Mouse (Mus musculus): ENCODE data around the gene Paics.
"Not testable (repeated sequence)": the region's sequence is repeated elsewhere in the genome, so short reads cannot be mapped to it uniquely, and the experiment has no call there.

The Paics gene

DNA sequence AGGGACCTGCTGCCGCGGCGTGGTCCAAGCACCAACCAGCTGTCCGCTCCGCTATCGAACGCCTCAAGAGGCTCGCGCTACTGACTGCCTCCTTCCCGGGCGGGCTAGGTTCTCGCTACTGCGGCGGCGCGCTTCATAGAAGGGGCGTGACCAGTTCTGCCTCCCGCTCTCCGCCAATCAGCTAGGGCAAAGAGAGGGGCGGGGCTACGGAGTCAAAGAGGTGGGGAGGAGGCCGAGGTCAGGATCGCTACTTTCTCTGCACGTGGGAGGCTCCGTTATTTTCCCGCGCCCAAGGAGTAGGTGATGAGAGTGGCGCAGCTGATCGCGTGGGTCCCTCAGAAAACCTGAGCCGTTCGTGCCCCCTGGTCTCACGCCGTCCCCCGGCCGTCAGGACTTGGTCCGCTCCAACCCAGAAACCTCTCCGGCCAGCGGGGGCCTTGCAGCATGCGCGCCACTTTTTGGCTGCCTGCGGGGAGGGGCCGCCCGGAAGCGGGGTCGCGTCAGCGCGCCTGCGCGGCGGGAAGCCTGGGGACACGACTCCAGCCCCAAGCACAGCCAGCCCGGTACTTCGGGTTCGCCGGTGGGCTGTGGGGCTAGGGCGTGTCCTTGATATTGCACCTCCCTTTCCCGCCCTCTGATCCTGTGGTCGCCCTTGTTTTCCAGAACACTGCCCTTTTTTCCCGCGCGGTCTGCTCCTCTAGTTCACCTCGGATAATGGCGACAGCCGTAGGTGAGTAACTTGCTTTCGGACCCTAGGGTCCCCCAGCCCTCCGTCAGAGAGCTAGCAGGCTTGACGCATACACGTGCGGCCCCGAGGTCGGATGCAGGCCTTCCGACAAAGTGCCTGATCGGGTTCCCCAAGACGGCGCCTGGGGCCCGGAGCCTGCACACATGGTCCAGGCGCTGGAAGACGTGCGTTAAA, at the start of gene Paics, which contains the start of gene Ppat:
TSS of gene Paics (plus strand) at position 202 of the 922 bp plus-strand sequence.
TSS of gene Ppat (minus strand) at position 473 of the 922 bp plus-strand sequence.
- DNase-seq (ENCODE audit: low spot score): peak; percentile 97

- no peak for DNase-seq (ENCODE audit: low spot score)
Measured at GRCm38 (mm10) chr5:76902131-76902530, 49.0 kb upstream of the Paics start.

- DNase-seq (ENCODE audit: low spot score): no peak
Measured at GRCm38 (mm10) chr5:76904713-76905404, 46.2 kb upstream of the Paics start.

DNA sequence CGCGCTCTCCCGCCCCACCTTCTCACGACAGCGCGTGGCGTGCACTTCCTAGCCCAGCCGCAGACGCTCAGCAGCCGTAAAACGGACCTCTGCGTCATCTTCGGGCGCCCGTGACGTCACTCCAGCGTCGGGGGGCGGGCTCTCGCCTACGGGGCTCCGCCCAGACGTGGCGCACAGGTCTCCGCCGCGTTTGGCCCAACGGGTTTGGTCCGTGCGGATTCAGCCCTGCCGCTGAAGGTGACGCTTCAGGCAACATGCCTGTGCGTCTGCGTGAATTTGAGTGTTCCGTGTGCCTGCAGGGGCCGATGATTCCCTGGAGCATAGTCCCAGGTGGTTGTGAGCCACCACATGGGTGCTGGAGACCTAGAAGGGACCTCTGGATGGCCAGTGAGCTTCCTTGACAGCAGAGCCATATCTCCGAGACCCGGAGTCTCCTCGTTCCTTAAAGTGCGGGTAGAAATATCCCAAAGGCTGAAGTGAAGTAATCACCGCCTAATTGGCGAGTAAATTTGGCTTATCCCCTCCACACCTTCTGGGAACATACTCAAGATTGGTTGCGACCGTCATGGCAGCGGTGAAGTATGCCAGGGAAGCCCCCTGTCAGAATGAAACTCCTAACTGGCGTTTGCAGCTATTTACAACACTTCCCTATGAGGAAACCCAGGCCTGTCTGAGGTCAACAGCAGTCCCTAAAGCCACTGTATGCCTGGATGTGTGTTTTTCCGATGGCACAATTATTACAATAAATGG, 45.5 kb upstream of the Paics start, which contains the start of gene Aasdh:
TSS of gene Aasdh (minus strand) at position 110 of the 750 bp plus-strand sequence.
- peak; percentile 94 for DNase-seq (ENCODE audit: low spot score)

DNA sequence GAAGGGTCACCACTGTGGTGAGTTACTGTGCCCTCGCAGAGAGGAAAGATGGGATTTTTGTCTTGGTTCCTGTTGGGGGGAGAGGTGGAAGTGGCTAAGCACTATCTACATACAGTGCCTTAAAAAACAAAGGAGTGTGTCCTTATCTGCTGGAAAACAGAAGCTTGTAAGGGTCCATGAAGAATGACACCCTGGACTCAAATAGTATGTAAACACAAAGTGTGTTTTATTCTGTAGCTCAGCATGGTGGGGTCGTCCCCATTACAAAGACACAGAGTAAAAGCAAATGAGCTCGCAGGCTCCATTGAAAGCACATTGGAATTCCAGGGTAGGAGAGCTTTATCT, 45.0 kb upstream of the Paics start:
- no peak for DNase-seq (ENCODE audit: low spot score)

DNA sequence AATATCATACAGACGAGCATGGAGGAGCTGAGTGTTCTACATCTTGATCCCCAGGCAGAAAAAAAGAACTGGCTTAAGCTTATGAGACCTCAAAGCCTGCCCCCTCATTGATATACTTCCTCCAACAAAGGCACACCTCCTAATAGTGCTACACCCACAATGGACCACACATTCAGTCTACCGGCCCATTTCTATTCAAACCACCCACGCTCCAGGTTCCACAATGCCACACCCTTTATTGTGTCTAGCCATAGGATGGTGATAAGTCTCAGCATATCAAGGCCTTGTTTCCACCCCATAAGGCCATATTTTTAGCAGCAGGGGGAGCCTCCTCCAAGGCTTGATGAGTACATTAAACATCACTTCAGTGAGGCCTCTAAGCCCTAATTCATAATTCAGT, 40.3 kb upstream of the Paics start:
- no peak for DNase-seq (ENCODE audit: low spot score)

GRCm38 (mm10) chr5:76912522-76912921, 38.6 kb upstream of the Paics start:
- not testable (repeated sequence) for DNase-seq (ENCODE audit: low spot score)

- DNase-seq (ENCODE audit: low spot score): no peak
Measured at GRCm38 (mm10) chr5:76922833-76923232, 28.3 kb upstream of the Paics start.

DNA sequence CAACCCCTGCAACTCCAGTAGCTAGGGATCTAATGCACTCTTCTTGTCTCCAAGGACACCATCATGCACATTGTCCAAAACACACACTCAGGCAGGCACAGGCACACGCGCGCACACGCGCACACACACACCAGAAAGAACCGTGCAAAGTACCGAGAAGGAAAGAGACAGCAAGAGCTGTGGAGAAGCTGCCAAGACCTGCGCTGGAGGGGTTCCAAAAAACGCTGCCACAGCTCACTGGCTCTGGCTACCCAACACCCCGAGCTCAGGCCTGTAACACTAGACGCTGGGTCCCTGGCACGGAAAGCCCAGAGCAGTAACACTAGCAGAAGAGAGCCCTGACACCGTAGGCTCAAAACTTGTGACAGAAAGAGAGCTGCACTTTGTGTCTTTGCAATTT, 27.7 kb upstream of the Paics start:
- peak; percentile 38 for DNase-seq (ENCODE audit: low spot score)

- no peak for DNase-seq (ENCODE audit: low spot score)
Measured at GRCm38 (mm10) chr5:76924296-76924695, 26.8 kb upstream of the Paics start.

DNA sequence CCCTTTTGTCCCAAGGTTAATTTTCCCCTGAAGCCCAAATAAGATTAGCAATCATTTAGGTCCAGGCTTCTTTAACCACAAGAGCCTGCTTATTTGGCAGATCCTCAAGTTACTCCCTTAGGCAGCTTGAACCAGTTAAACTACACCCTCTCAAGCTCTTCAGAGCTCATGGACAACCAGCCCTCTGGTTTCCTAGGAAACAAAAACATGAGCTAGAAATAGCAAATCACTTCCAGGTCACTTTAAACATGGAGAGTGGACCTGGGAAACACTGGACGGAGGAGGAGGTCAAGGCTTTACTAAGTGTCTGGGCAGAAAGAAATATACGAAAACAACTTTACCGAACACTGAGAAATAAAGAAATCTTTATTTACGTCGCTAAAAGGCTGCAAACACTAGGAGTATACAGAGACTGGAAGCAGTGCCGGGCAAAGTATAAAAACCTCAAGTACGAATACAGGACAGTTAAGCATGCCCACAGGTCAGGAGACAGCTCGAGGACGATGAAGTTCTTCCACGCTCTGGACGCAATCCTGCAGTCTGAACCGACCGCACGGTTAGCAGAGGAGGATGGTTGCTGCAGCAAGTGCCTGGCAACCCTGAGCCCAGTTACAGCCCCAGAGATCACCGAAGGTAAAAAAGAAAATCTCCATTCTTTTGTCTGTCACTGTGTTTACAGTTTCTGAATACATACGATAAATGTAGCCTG, 22.8 kb upstream of the Paics start:
- DNase-seq (ENCODE audit: low spot score): peak; percentile 37

DNA sequence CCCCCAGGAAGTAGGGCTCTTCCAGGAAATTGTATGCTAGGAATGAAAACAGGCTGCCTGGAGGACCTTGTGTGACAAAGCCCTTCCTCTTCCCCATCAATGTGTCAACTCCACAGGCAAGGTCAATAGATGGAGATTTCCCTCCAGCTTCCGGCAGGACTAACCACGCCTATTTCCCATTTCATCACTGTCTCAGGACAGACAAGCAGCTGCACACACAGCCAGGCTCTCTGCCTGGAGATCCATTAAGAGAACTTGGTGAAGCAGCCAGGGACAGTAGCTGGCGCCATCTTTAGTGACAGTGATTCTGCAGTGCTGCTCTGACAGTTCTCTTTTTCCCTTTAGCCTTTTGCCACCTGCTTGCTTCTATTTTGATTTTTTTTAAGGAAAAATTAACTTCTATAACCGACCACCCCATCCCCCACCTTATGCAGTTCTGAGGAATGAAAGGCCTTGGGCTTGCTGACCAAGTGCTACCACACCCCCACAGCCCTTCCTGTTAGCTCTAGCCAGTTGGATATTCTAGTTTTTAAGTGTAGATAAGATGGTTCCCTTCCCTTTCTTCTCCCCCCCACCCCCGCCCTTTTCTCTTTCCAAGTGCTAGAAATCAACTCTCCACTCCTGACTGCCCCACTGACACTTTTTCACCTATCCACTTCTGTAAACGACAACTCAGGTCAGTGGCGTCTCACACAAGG, 21.8 kb upstream of the Paics start:
- no peak for DNase-seq (ENCODE audit: low spot score)

DNA sequence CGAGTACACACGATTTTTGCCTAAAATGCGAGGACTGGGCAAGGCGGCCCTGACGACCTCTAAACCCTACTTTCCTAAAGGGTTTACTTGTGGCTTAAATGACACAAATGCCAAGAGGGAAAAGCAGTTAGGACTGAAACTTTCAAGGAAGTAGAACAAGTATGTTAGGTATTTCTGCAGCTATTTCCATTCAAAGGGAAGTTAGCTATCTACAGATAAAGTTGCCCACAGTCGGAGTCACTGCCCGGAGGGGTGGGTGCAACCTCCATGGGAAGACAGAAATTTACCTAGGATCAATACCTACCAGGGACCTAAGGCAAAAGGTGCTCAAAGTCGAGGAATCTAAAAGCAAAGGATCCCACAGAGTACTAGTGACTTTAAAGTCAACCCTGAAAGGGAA, 11.4 kb upstream of the Paics start:
- no peak for DNase-seq (ENCODE audit: low spot score)

DNA sequence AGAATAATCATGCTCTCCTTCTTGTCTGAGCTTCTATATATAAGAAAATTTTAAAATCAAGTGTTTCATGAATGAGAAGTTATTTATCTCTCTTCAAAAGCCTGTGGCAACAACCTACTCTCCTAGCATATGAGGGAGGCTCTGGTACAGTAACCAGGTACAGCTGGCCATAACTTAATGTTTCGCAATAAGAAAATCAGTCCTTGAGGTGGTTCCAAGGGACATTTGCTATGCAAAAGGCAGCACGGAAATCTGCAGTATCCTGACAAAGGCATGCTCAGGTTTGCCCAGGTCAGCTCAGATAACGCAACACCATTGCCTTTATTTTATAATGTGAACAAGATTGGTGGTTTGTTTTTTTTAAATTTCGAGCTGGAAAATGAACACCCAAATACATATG, 9.1 kb upstream of the Paics start:
- no peak for DNase-seq (ENCODE audit: low spot score)

GRCm38 (mm10) chr5:76942505-76942904, 8.6 kb upstream of the Paics start:
- no peak for DNase-seq (ENCODE audit: low spot score)

- DNase-seq (ENCODE audit: low spot score): no peak
Measured at GRCm38 (mm10) chr5:76944965-76945677, 6.0 kb upstream of the Paics start.

GRCm38 (mm10) chr5:76945678-76946033, 5.5 kb upstream of the Paics start:
- no peak for DNase-seq (ENCODE audit: low spot score)

DNA sequence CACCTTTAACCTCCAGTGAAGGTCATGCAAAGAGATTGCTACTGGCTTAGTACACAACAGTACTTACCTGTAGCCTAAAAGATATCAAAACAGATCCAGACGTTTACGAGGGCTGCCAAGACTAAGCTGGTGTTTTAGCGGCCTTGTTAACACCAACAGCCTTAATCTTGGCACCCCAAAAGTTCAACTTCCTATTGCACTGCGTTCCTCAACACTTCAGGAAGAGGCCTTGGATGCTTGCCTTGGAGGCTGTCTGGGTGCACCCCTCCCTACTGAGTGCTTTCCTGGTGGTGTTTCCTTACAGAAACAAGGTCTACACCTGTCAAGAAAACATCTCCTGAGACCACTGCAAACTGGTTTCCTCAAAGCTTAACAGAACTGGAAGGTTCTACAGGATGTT, 4.0 kb upstream of the Paics start:
- no peak for DNase-seq (ENCODE audit: low spot score)

- DNase-seq (ENCODE audit: low spot score): no peak
Measured at GRCm38 (mm10) chr5:76947758-76948157, 3.3 kb upstream of the Paics start.

DNA sequence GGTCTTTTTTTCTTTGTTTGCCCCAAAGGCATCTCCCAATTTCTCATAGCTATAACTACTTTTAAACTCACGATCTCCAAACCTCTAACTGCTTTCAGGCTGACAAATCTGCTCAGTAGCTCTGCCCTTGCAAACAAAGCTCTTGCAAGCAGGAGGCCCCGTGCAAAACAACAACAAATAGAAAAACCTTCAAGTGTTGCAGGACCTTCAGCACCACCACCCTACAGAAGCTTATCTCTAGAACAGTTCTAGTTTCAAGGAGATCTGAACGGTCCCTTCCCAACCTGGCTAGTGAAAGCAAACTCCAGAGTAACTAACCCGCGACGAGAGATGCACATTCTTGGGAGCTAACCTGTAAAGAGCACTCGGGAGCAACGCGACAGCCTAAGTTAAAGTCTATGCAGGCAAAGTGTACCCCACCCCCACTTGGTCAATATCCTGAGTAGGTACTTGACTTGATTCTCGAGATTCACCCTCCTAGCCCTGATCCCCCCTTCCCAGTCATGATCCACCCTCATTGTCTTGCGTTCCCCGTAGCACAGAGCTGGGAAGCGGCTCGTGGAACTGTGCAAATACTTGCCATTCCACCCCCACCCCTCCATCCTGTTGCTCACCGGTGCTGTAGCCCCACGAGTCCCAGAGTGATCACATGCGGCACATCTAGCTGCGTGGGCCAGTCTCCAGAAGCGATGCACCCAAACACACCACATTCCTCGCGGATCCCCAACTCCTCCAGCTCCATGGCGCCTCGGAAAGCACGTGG, 583 bp upstream of the Paics start:
- DNase-seq (ENCODE audit: low spot score): peak; percentile 15
